Comparison of ENCODE assay signal across 7 mouse cellular contexts in the genomic region with DNA sequence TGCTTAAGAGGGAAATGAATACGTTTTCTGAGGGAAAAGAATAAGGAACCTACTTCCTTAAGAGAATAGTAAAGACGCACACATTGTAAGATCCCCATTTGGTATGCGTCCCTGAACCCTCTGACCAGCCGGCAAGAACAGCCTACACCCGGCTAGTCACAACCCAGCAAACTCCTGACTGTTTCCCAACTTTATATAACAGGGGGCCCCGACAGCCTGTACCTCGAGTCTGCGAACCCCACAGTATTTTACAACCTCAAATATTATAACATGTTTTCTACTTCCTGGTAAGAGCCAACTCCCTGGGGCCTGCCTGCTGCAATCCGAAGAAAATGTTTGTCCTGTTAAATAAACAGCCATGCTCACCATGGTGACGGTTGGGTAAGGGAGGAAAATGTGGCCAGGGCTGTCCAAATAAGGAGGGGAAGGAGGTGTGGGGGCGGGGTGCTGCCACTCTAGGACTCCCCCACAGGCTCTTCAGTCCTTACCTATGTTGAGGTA. TPM values are rescaled to one million over a fixed set of nuclear protein-coding genes. Genes with fewer than 3 reads are reported as not detected.
DNase-seq lines count a peak whose midpoint lies in the region; ATAC-seq and TF ChIP-seq lines count a peak whose summit lies in the region.

No protein-coding gene starts in this region.

- no peak for TF ChIP-seq POLR2A in bone marrow macrophage, adult 2 months (IDR thresholded peaks at IDR 0.05; ENCODE audit: borderline replicate concordance, low read depth, low read length)
- TF ChIP-seq POLR2A in liver, adult 2 months (IDR thresholded peaks at IDR 0.05; ENCODE audit: extremely low read depth, insufficient read depth, low read length): no peak

- 0 out of 2 replicates have a peak overlapping the region, but pooled peaks have one; percentile 2 for H3K4me3 ChIP-seq in bone marrow macrophage, adult 2 months (ENCODE audit: insufficient read depth, low read length)
- no peak overlapping the region for H3K4me3 ChIP-seq in intestine, embryonic 14.5 days (ENCODE audit: low read depth, low read length)
- no peak overlapping the region for H3K4me3 ChIP-seq in liver, adult 2 months (ENCODE audit: insufficient read depth, low read depth, low read length)
- H3K4me3 ChIP-seq in midbrain, embryonic 15.5 days: no peak overlapping the region

- H3K27ac ChIP-seq in bone marrow macrophage, adult 2 months (ENCODE audit: insufficient read depth, low read depth, low read length): peak overlapping the region; percentile 18
- peak overlapping the region; percentile 95 for H3K27ac ChIP-seq in intestine, embryonic 14.5 days (ENCODE audit: low read depth)
- peak overlapping the region; percentile 94 for H3K27ac ChIP-seq in liver, adult 2 months (replicated peaks; ENCODE audit: insufficient read depth, low read depth, low read length)
- 0 out of 2 replicates have a peak overlapping the region, but pooled peaks have one; percentile 18 for H3K27ac ChIP-seq in midbrain, embryonic 15.5 days

- peak overlapping the region; percentile 82 for H3K4me2 ChIP-seq in intestine, embryonic 14.5 days (ENCODE audit: low read length)
- peak overlapping the region; percentile 15; the same call in 1 of the 2 replicates for H3K4me2 ChIP-seq in midbrain, embryonic 15.5 days

- H3K4me1 ChIP-seq in bone marrow macrophage, adult 2 months (ENCODE audit: control insufficient read depth, insufficient read depth, low read length): peaks cover 23% of the 10 kb centered on the region
- peaks cover 58% of the 10 kb centered on the region for H3K4me1 ChIP-seq in intestine, embryonic 14.5 days (replicated peaks; ENCODE audit: control insufficient read depth, insufficient read depth, low read length)
- H3K4me1 ChIP-seq in liver, adult 2 months (ENCODE audit: control insufficient read depth, insufficient read depth, low read length): peaks cover 46% of the 10 kb centered on the region
- peaks cover 50% of the 10 kb centered on the region for H3K4me1 ChIP-seq in midbrain, embryonic 15.5 days

- peak; percentile 40 for ATAC-seq in granulocyte monocyte progenitor cell, adult 5-6 weeks (replicated peaks; ENCODE audit: poor library complexity, severe bottlenecking)
- peak; percentile 32 for ATAC-seq in intestine, embryonic 14.5 days (replicated peaks; ENCODE audit: low FRiP score, low TSS enrichment, low read depth)
- ATAC-seq in midbrain, embryonic 15.5 days (replicated peaks): no peak

- 10% methylated on average over 11 of the region's 11 CpGs for WGBS in intestine, embryonic 14.5 days
- WGBS in liver, adult 2 months: 8% methylated on average over 11 of the region's 11 CpGs
- 28% methylated on average over 11 of the region's 11 CpGs for WGBS in midbrain, embryonic 15.5 days

- no peaks in the 10 kb centered on the region for H3K36me3 ChIP-seq in intestine, embryonic 14.5 days (ENCODE audit: control insufficient read depth, insufficient read depth, low read length)
- no peaks in the 10 kb centered on the region for H3K36me3 ChIP-seq in liver, adult 2 months (ENCODE audit: control insufficient read depth, insufficient read depth, low read length)
- H3K36me3 ChIP-seq in midbrain, embryonic 15.5 days (replicated peaks): no peaks in the 10 kb centered on the region

- DNase-seq in NIH3T3 (ENCODE audit: low read depth): peak; percentile 84
- DNase-seq in intestine, embryonic 14.5 days (ENCODE audit: low spot score): peak; percentile 80
- DNase-seq in liver, adult 2 months (ENCODE audit: extremely low read depth, low read depth, low spot score): peak; percentile 90
- DNase-seq in urinary bladder, postnatal 36 days (ENCODE audit: low spot score in 2 of 2): peak; percentile 70 to 87

- no peak for TF ChIP-seq CTCF in bone marrow macrophage, adult 2 months (IDR thresholded peaks at IDR 0.05; ENCODE audit: low read depth, low read length)
- TF ChIP-seq CTCF in liver, adult 2 months (IDR thresholded peaks at IDR 0.05; ENCODE audit: low read depth, low read length): no peak

- no peaks in the 10 kb centered on the region for H3K9me3 ChIP-seq in intestine, embryonic 14.5 days (ENCODE audit: control insufficient read depth, low read length)
- no peaks in the 10 kb centered on the region for H3K9me3 ChIP-seq in midbrain, embryonic 15.5 days

- peaks cover 39% of the 10 kb centered on the region; the same call in 1 of the 2 replicates for H3K79me2 ChIP-seq in liver, adult 2 months (ENCODE audit: control insufficient read depth, insufficient read depth, low read length)

- peak overlapping the region; percentile 36 for H3K9ac ChIP-seq in intestine, embryonic 14.5 days (ENCODE audit: low read length)
- peak overlapping the region; percentile 74 for H3K9ac ChIP-seq in liver, adult 2 months (ENCODE audit: low read depth, low read length)
- no peak overlapping the region; the same call in 1 of the 2 replicates for H3K9ac ChIP-seq in midbrain, embryonic 15.5 days

- no peaks in the 10 kb centered on the region for H3K27me3 ChIP-seq in intestine, embryonic 14.5 days (replicated peaks; ENCODE audit: control insufficient read depth, insufficient read depth, low read length)
- H3K27me3 ChIP-seq in liver, adult 2 months (ENCODE audit: control insufficient read depth, insufficient read depth, low read length): no peaks in the 10 kb centered on the region
- H3K27me3 ChIP-seq in midbrain, embryonic 15.5 days (replicated peaks): no peaks in the 10 kb centered on the region

RNA-seq across cellular contexts. Expression of gene Per2, which starts 2.8 kb away (rescaled TPM):
- polyA plus RNA-seq in bone marrow macrophage, adult 2 months (2012; ENCODE audit: insufficient read depth, insufficient read length, missing spikeins): 2.3 and 4.9 TPM in 2 replicates
- total RNA-seq in granulocyte monocyte progenitor cell, adult 5-6 weeks (2014; fragmentation: Nextera tagmentation): 4.3 and 7.8 TPM in 2 replicates
- total RNA-seq in granulocyte monocyte progenitor cell, adult 5-6 weeks (2017): 3.2 and 8.7 TPM in 2 replicates
- 5.9 and 6.7 TPM in 2 replicates for polyA plus RNA-seq in intestine, embryonic 14.5 days (2014; fragmentation: Nextera tagmentation; extraction: Ambion mirVana)
- total RNA-seq in liver, adult 2 months (2014; rRNA removed): 5.7 and 7.7 TPM in 2 replicates
- 3.9 and 4.9 TPM in 2 replicates for polyA plus RNA-seq in liver, adult 2 months (2012; rRNA removed)
- polyA plus RNA-seq in midbrain, embryonic 15.5 days (2015; fragmentation: Nextera tagmentation; extraction: Ambion mirVana): 5.1 and 5.3 TPM in 2 replicates

RNA-seq across cellular contexts. Expression of gene Traf3ip1, which starts 38.1 kb away (rescaled TPM):
- 6.9 and 7.0 TPM in 2 replicates for polyA plus RNA-seq in bone marrow macrophage, adult 2 months (2012; ENCODE audit: insufficient read depth, insufficient read length, missing spikeins)
- total RNA-seq in granulocyte monocyte progenitor cell, adult 5-6 weeks (2014; fragmentation: Nextera tagmentation): 5.2 and 7.0 TPM in 2 replicates
- 4.6 and 5.6 TPM in 2 replicates for total RNA-seq in granulocyte monocyte progenitor cell, adult 5-6 weeks (2017)
- polyA plus RNA-seq in intestine, embryonic 14.5 days (2014; fragmentation: Nextera tagmentation; extraction: Ambion mirVana): 5.9 and 6.7 TPM in 2 replicates
- total RNA-seq in liver, adult 2 months (2014; rRNA removed): 3.2 and 3.6 TPM in 2 replicates
- polyA plus RNA-seq in liver, adult 2 months (2012; rRNA removed): 3.4 and 3.8 TPM in 2 replicates
- polyA plus RNA-seq in midbrain, embryonic 15.5 days (2015; fragmentation: Nextera tagmentation; extraction: Ambion mirVana): 11.4 and 12.1 TPM in 2 replicates

RNA-seq across cellular contexts. Expression of gene Hes6, which starts 42.5 kb away (rescaled TPM):
- 25.3 and 28.7 TPM in 2 replicates for polyA plus RNA-seq in bone marrow macrophage, adult 2 months (2012; ENCODE audit: insufficient read depth, insufficient read length, missing spikeins)
- total RNA-seq in granulocyte monocyte progenitor cell, adult 5-6 weeks (2014; fragmentation: Nextera tagmentation): 45.9 and 51.9 TPM in 2 replicates
- total RNA-seq in granulocyte monocyte progenitor cell, adult 5-6 weeks (2017): 29.1 TPM in 2 replicates
- polyA plus RNA-seq in intestine, embryonic 14.5 days (2014; fragmentation: Nextera tagmentation; extraction: Ambion mirVana): 79.3 and 84.4 TPM in 2 replicates
- total RNA-seq in liver, adult 2 months (2014; rRNA removed): 64.6 and 97.0 TPM in 2 replicates
- polyA plus RNA-seq in liver, adult 2 months (2012; rRNA removed): 107 and 112 TPM in 2 replicates
- 192 and 212 TPM in 2 replicates for polyA plus RNA-seq in midbrain, embryonic 15.5 days (2015; fragmentation: Nextera tagmentation; extraction: Ambion mirVana)

RNA-seq across cellular contexts. Expression of gene Ilkap, which starts 57.7 kb away (rescaled TPM):
- 50.3 and 61.1 TPM in 2 replicates for polyA plus RNA-seq in bone marrow macrophage, adult 2 months (2012; ENCODE audit: insufficient read depth, insufficient read length, missing spikeins)
- total RNA-seq in granulocyte monocyte progenitor cell, adult 5-6 weeks (2014; fragmentation: Nextera tagmentation): 108 and 113 TPM in 2 replicates
- 109 and 111 TPM in 2 replicates for total RNA-seq in granulocyte monocyte progenitor cell, adult 5-6 weeks (2017)
- polyA plus RNA-seq in intestine, embryonic 14.5 days (2014; fragmentation: Nextera tagmentation; extraction: Ambion mirVana): 135 and 147 TPM in 2 replicates
- 50.3 and 54.7 TPM in 2 replicates for total RNA-seq in liver, adult 2 months (2014; rRNA removed)
- 25.2 and 32.0 TPM in 2 replicates for polyA plus RNA-seq in liver, adult 2 months (2012; rRNA removed)
- polyA plus RNA-seq in midbrain, embryonic 15.5 days (2015; fragmentation: Nextera tagmentation; extraction: Ambion mirVana): 150 and 152 TPM in 2 replicates

Comparison
In these comparisons a context has a peak if more than half of its experiments do, and no peak if none do; other contexts are left out.
1. H3K27ac ChIP-seq: peak in every context shown above with its lines; median percentile 95 in intestine, embryonic 14.5 days; 94 in liver, adult 2 months; 18 in bone marrow macrophage, adult 2 months; 18 in midbrain, embryonic 15.5 days.